Mouse (Mus musculus): ENCODE data around the gene Edil3. TPM values are rescaled to one million over a fixed set of nuclear protein-coding genes. Genes with fewer than 3 reads are reported as not detected.

Edil3 gene
- polyA plus RNA-seq, 1 experiment from 2014 or later = 17.5 TPM

DNA sequence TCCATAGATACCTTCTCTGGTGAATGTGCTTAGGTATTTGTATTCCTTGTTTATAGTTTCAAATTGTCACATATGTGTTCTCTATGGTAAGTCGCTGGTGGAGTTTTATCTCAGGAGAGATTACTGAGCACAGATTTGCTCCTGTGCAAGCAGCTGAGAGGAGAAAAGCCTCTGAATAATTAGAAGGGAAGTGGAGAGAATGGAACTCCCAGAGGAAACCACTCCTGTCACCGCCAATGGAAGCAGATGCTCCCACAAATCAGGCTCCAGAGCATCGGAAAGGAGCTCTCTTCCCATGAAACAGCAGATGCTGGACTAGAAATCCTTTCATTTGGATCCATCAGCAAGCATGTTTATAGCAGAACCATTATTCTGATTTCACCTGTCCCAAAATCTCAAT lies 534.0 kb downstream of the Edil3 start:
- H3K27me3 ChIP-seq (ENCODE audit: control insufficient read depth, insufficient read depth, low read length) = no peaks in the 10 kb centered on the region
- DNase-seq (ENCODE audit: low spot score) (no peak), ATAC-seq (replicated peaks; ENCODE audit: insufficient number of reproducible peaks, low FRiP score, low TSS enrichment, low read depth) (no peak)
- no peak overlapping the region for H3K4me3 ChIP-seq (ENCODE audit: low read depth, low read length)
- no peaks in the 10 kb centered on the region for H3K4me1 ChIP-seq (ENCODE audit: control insufficient read depth, insufficient read depth, low read length)
- H3K4me2 ChIP-seq (ENCODE audit: low read depth, low read length) = no peak overlapping the region
- WGBS = 55% methylated on average over 3 of the region's 3 CpGs
- no peak overlapping the region for H3K9ac ChIP-seq (replicated peaks; ENCODE audit: low read length)
- H3K27ac ChIP-seq (replicated peaks; ENCODE audit: low read depth, low read length) = no peak overlapping the region
- no peaks in the 10 kb centered on the region for H3K36me3 ChIP-seq (replicated peaks; ENCODE audit: control insufficient read depth, insufficient read depth, low read depth, low read length)
- no peaks in the 10 kb centered on the region for H3K9me3 ChIP-seq (replicated peaks; ENCODE audit: control insufficient read depth, low read length)

DNA sequence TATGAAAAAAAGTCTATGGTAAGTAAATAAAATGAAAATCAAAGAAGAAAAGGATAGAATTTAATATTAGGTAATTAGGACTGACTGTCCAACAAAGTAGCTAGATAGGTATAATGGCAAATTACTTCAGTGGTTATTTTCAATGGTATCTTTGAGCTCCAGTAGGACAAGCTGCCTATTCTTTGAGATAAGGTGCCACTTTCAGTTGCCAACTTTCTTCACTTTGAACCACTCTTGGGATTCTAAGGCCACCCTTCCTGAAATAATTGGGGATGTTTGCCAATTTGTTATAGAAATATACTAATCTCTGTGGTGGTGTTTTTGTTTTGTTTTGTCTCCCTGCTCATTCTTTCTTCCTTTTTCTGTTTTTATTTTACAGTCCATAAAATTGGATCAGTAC lies 537.1 kb downstream of the Edil3 start:
- Histone ChIP-seq H3K4me3 (ENCODE audit: low read depth, low read length) (no peak overlapping the region), H3K4me2 (ENCODE audit: low read depth, low read length) (no peak overlapping the region), H3K27me3 (ENCODE audit: control insufficient read depth, insufficient read depth, low read length) (no peaks in the 10 kb centered on the region), H3K9me3 (replicated peaks; ENCODE audit: control insufficient read depth, low read length) (no peaks in the 10 kb centered on the region), H3K9ac (replicated peaks; ENCODE audit: low read length) (no peak overlapping the region), H3K36me3 (replicated peaks; ENCODE audit: control insufficient read depth, insufficient read depth, low read depth, low read length) (no peaks in the 10 kb centered on the region), H3K4me1 (ENCODE audit: control insufficient read depth, insufficient read depth, low read length) (no peaks in the 10 kb centered on the region), H3K27ac (replicated peaks; ENCODE audit: low read depth, low read length) (no peak overlapping the region)
- ATAC-seq (replicated peaks; ENCODE audit: insufficient number of reproducible peaks, low FRiP score, low TSS enrichment, low read depth) (no peak), DNase-seq (ENCODE audit: low spot score) (no peak)

DNA sequence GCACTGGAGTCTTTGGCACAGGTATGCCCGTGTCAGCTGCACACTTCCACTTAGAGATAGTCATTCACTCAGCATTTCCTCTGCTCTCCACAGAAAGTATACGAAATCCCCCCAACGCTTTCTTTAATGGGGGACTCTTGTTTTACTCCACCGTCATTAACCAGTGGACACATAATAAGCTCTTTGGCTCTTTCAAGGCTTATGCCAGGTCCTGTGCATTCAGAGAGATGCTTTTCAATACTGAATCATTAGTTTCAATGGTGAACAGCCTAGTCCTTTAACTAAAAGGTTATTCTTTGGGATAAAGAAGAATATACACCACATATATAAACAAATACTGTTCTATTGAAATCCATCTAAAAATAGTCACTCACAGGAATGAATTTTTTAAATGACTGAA lies 541.0 kb downstream of the Edil3 start:
- ATAC-seq (replicated peaks; ENCODE audit: insufficient number of reproducible peaks, low FRiP score, low TSS enrichment, low read depth) = no peak
- no peaks in the 10 kb centered on the region for H3K4me1 ChIP-seq (ENCODE audit: control insufficient read depth, insufficient read depth, low read length)
- H3K27ac ChIP-seq (replicated peaks; ENCODE audit: low read depth, low read length) = no peak overlapping the region
- no peak overlapping the region for H3K4me3 ChIP-seq (ENCODE audit: low read depth, low read length)
- no peak overlapping the region for H3K9ac ChIP-seq (replicated peaks; ENCODE audit: low read length)
- no peaks in the 10 kb centered on the region for H3K36me3 ChIP-seq (replicated peaks; ENCODE audit: control insufficient read depth, insufficient read depth, low read depth, low read length)
- 82% methylated on average over 4 of the region's 4 CpGs for WGBS
- DNase-seq (ENCODE audit: low spot score) = no peak
- H3K4me2 ChIP-seq (ENCODE audit: low read depth, low read length) = no peak overlapping the region
- no peaks in the 10 kb centered on the region for H3K9me3 ChIP-seq (replicated peaks; ENCODE audit: control insufficient read depth, low read length)
- H3K27me3 ChIP-seq (ENCODE audit: control insufficient read depth, insufficient read depth, low read length) = no peaks in the 10 kb centered on the region

DNA sequence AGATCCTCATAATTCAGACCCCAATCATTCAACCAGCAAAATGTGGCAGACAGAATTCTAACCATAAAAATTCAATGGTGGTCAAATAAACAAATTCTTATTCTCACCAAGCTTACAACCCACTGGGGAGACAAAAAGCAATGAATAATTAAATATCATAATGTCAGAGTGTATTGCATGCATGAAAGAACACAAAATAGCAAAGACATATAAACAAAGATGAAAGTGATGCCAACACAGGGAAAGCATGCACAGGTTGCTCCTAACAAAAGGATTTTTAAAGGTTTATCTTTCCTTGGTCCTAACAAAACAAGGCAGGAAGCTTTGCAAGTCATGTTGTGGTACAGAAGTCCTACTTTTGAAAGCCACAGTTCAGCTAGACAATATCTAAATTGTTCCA lies 550.0 kb downstream of the Edil3 start:
- Histone ChIP-seq H3K9me3 (replicated peaks; ENCODE audit: control insufficient read depth, low read length) (no peaks in the 10 kb centered on the region), H3K27ac (replicated peaks; ENCODE audit: low read depth, low read length) (no peak overlapping the region), H3K4me2 (ENCODE audit: low read depth, low read length) (no peak overlapping the region), H3K4me3 (ENCODE audit: low read depth, low read length) (no peak overlapping the region), H3K4me1 (ENCODE audit: control insufficient read depth, insufficient read depth, low read length) (no peaks in the 10 kb centered on the region), H3K27me3 (ENCODE audit: control insufficient read depth, insufficient read depth, low read length) (no peaks in the 10 kb centered on the region), H3K9ac (replicated peaks; ENCODE audit: low read length) (no peak overlapping the region), H3K36me3 (replicated peaks; ENCODE audit: control insufficient read depth, insufficient read depth, low read depth, low read length) (no peaks in the 10 kb centered on the region)
- DNase-seq (ENCODE audit: low spot score) = no peak
- ATAC-seq (replicated peaks; ENCODE audit: insufficient number of reproducible peaks, low FRiP score, low TSS enrichment, low read depth) = no peak

DNA sequence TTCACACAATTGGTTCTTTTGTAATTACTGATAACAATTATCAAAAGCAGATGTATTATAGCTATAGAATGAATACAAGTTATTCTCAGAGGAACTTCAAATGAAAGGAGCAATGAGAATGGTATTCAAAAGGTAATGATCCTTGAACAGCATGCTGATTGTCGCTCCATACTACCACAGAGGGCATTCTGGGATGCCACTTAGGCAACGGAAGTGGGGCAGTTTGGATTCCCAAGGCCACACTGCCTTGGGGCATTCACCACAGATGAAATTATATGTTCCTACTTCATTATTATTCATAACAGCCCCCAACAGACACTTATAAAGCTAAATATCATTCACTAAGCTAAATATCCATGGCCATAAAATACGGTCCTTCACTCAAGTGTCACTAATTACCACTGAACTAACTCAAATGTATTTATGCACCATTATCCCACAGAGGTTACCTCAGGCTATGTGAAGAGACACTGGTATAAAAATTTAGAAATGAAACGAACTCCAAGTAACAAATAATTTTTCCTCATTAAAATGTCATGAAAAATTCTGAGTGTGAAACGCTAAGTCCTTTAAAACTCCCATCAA lies 550.5 kb downstream of the Edil3 start:
- Histone ChIP-seq H3K4me2 (ENCODE audit: low read depth, low read length) (no peak overlapping the region), H3K4me3 (ENCODE audit: low read depth, low read length) (no peak overlapping the region), H3K36me3 (replicated peaks; ENCODE audit: control insufficient read depth, insufficient read depth, low read depth, low read length) (no peaks in the 10 kb centered on the region), H3K9ac (replicated peaks; ENCODE audit: low read length) (no peak overlapping the region), H3K4me1 (ENCODE audit: control insufficient read depth, insufficient read depth, low read length) (no peaks in the 10 kb centered on the region), H3K27me3 (ENCODE audit: control insufficient read depth, insufficient read depth, low read length) (no peaks in the 10 kb centered on the region), H3K9me3 (replicated peaks; ENCODE audit: control insufficient read depth, low read length) (no peaks in the 10 kb centered on the region), H3K27ac (replicated peaks; ENCODE audit: low read depth, low read length) (no peak overlapping the region)
- no peak for ATAC-seq (replicated peaks; ENCODE audit: insufficient number of reproducible peaks, low FRiP score, low TSS enrichment, low read depth)
- 77% methylated on average over 5 of the region's 5 CpGs for WGBS
- no peak for DNase-seq (ENCODE audit: low spot score)

Data from embryonic facial prominence, embryonic 11.5 days (tissue).